Mouse (Mus musculus): ENCODE measurements around the gene 2200002D01Rik.

DNA sequence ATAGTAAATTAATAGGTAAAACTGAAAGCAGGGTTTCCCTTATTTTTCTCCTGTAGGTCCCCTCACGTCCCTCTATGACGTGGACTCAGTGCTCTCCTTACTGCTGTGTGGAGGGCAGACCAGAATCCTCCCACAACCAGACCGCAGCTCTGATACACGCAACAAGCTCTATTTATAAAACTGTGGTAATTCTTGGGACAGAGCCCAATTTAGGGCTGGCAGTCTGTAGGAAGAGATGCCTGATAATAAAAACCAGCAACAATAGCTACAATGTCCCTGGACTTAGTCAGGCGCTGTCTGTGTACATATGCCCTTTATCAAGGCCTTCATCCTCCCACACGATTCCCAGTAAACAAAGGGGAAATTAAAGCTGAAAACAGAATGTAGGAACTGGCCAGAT is 14.5 kb downstream of the 2200002D01Rik start:
- TF ChIP-seq POLR2A (IDR thresholded peaks at IDR 0.05; ENCODE audit: insufficient read length, low read depth) (no peak), E2F4 (IDR thresholded peaks at IDR 0.05; ENCODE audit: insufficient read depth) (no peak), USF1 (IDR thresholded peaks at IDR 0.05; ENCODE audit: low read depth) (no peak), POLR2AphosphoS2 (IDR thresholded peaks at IDR 0.05; ENCODE audit: insufficient read length, low read depth) (no peak), MYOD1 (IDR thresholded peaks at IDR 0.05; ENCODE audit: control insufficient read depth in 1 of 3, insufficient read length in 2 of 3, low read depth in 2 of 3) (no peak), CEBPB (IDR thresholded peaks at IDR 0.05; ENCODE audit: insufficient read depth, poor library complexity, severe bottlenecking) (no peak)
